Mouse (Mus musculus): ENCODE measurements around the gene Lsr. TPM values are rescaled to one million over a fixed set of nuclear protein-coding genes. Genes with fewer than 3 reads are reported as not detected.

Lsr gene
- total and polyA plus RNA-seq, 2 experiments from 2014 or later, result 23.9 to 30.3 TPM

GRCm38 (mm10) chr7:30959786-30960349 is 13.4 kb downstream of the Lsr start:
- ATAC-seq (ENCODE audit: low FRiP score) (no peak), DNase-seq (ENCODE audit: low spot score) (no peak)
- no peak overlapping the region for H3K4me2 ChIP-seq (ENCODE audit: low read depth, low read length, poor library complexity, severe bottlenecking)
- no peak overlapping the region for H3K4me3 ChIP-seq (ENCODE audit: low read depth, low read length)
- H3K36me3 ChIP-seq (ENCODE audit: insufficient read depth, low read length), result 0 out of 2 replicates have a peak, but pooled peaks cover 4% of the 10 kb centered on the region
- 87% methylated on average over 6 of the region's 6 CpGs for whole genome bisulfite sequencing
- H3K27ac ChIP-seq (ENCODE audit: low read depth, low read length), result no peak overlapping the region
- no peak for TF ChIP-seq CTCF (IDR thresholded peaks at IDR 0.05)
- H3K27me3 ChIP-seq (ENCODE audit: insufficient read depth, low read length), result no peaks in the 10 kb centered on the region
- peaks cover 12% of the 10 kb centered on the region; the same call in 1 of the 2 replicates for H3K4me1 ChIP-seq (ENCODE audit: insufficient read depth, low read length)
- no peaks in the 10 kb centered on the region for H3K9me3 ChIP-seq (ENCODE audit: low read length)
- H3K9ac ChIP-seq (replicated peaks; ENCODE audit: low read length, poor library complexity, severe bottlenecking), result no peak overlapping the region

GRCm38 (mm10) chr7:30958866-30959487 is 14.3 kb downstream of the Lsr start:
- 95% methylated on average over 9 of the region's 9 CpGs for WGBS
- Histone ChIP-seq H3K27me3 (ENCODE audit: insufficient read depth, low read length) (no peaks in the 10 kb centered on the region), H3K36me3 (ENCODE audit: insufficient read depth, low read length) (peaks cover 12% of the 10 kb centered on the region), H3K4me2 (ENCODE audit: low read depth, low read length, poor library complexity, severe bottlenecking) (no peak overlapping the region), H3K9ac (replicated peaks; ENCODE audit: low read length, poor library complexity, severe bottlenecking) (no peak overlapping the region), H3K9me3 (ENCODE audit: low read length) (no peaks in the 10 kb centered on the region), H3K27ac (ENCODE audit: low read depth, low read length) (no peak overlapping the region), H3K4me3 (ENCODE audit: low read depth, low read length) (no peak overlapping the region), H3K4me1 (ENCODE audit: insufficient read depth, low read length) (peaks cover 12% of the 10 kb centered on the region; the same call in 1 of the 2 replicates)
- no peak for TF ChIP-seq CTCF (IDR thresholded peaks at IDR 0.05)
- ATAC-seq (ENCODE audit: low FRiP score) (no peak), DNase-seq (ENCODE audit: low spot score) (no peak)

- no peak for TF ChIP-seq CTCF (IDR thresholded peaks at IDR 0.05)
- Histone ChIP-seq H3K4me2 (ENCODE audit: low read depth, low read length, poor library complexity, severe bottlenecking) (peak overlapping the region; percentile 90), H3K36me3 (ENCODE audit: insufficient read depth, low read length) (peaks cover 18% of the 10 kb centered on the region), H3K9ac (replicated peaks; ENCODE audit: low read length, poor library complexity, severe bottlenecking) (peak overlapping the region; percentile 99), H3K4me1 (ENCODE audit: insufficient read depth, low read length) (peaks cover 12% of the 10 kb centered on the region; the same call in 1 of the 2 replicates), H3K27ac (ENCODE audit: low read depth, low read length) (peak overlapping the region; percentile 97; the same call in 1 of the 2 replicates), H3K27me3 (ENCODE audit: insufficient read depth, low read length) (no peaks in the 10 kb centered on the region), H3K4me3 (ENCODE audit: low read depth, low read length) (peak overlapping the region; percentile 92), H3K9me3 (ENCODE audit: low read length) (no peaks in the 10 kb centered on the region)
- ATAC-seq (ENCODE audit: low FRiP score) (no peak), DNase-seq (ENCODE audit: low spot score) (no peak)
- 75% methylated on average over 28 of the region's 28 CpGs for WGBS
Observed at GRCm38 (mm10) chr7:30958109-30958865, 15.0 kb downstream of the Lsr start.

- ATAC-seq (ENCODE audit: low FRiP score) (peak; percentile 59), DNase-seq (ENCODE audit: low spot score) (peak; percentile 93)
- TF ChIP-seq CTCF (IDR thresholded peaks at IDR 0.05), result no peak
- Histone ChIP-seq H3K27ac (ENCODE audit: low read depth, low read length) (peak overlapping the region; percentile 97), H3K4me1 (ENCODE audit: insufficient read depth, low read length) (peaks cover 12% of the 10 kb centered on the region; the same call in 1 of the 2 replicates), H3K4me2 (ENCODE audit: low read depth, low read length, poor library complexity, severe bottlenecking) (peak overlapping the region; percentile 90), H3K27me3 (ENCODE audit: insufficient read depth, low read length) (no peaks in the 10 kb centered on the region), H3K9ac (replicated peaks; ENCODE audit: low read length, poor library complexity, severe bottlenecking) (peak overlapping the region; percentile 99), H3K36me3 (ENCODE audit: insufficient read depth, low read length) (peaks cover 26% of the 10 kb centered on the region), H3K9me3 (ENCODE audit: low read length) (no peaks in the 10 kb centered on the region), H3K4me3 (ENCODE audit: low read depth, low read length) (peak overlapping the region; percentile 92)
- WGBS, result 0% methylated on average over 41 of the region's 43 CpGs
Observed at GRCm38 (mm10) chr7:30957367-30957783, 15.9 kb downstream of the Lsr start.

GRCm38 (mm10) chr7:30956756-30957366 is 16.4 kb downstream of the Lsr start, which contains the start of gene Usf2:
Gene Usf2, minus strand, starts transcription at chr7:30956803.
- no peaks in the 10 kb centered on the region for H3K27me3 ChIP-seq (ENCODE audit: insufficient read depth, low read length)
- H3K4me3 ChIP-seq (ENCODE audit: low read depth, low read length), result peak within 1 kb of the TSS; percentile 92
- H3K27ac ChIP-seq (ENCODE audit: low read depth, low read length), result peak within 1 kb of the TSS; percentile 97
- H3K9ac ChIP-seq (replicated peaks; ENCODE audit: low read length, poor library complexity, severe bottlenecking), result peak within 1 kb of the TSS; percentile 99
- peaks cover 29% of the 10 kb centered on the region for H3K36me3 ChIP-seq (ENCODE audit: insufficient read depth, low read length)
- DNase-seq (ENCODE audit: low spot score) (peak; percentile 85), ATAC-seq (ENCODE audit: low FRiP score) (peak; percentile 79)
- H3K9me3 ChIP-seq (ENCODE audit: low read length), result no peaks in the 10 kb centered on the region
- H3K4me1 ChIP-seq (ENCODE audit: insufficient read depth, low read length), result peaks cover 12% of the 10 kb centered on the region; the same call in 1 of the 2 replicates
- TF ChIP-seq CTCF (IDR thresholded peaks at IDR 0.05), result no peak
- H3K4me2 ChIP-seq (ENCODE audit: low read depth, low read length, poor library complexity, severe bottlenecking), result peak within 1 kb of the TSS; percentile 90
- WGBS, result 0% methylated on average over 3 of the region's 82 CpGs
